Mouse (Mus musculus) CD4-positive, CD25-positive, alpha-beta regulatory T cell (primary cell): ENCODE results near the gene Bpifb1. TPM values are rescaled to one million over a fixed set of nuclear protein-coding genes. Genes with fewer than 3 reads are reported as not detected.

Experiments used
- polyA plus RNA-seq: library from polyadenylated mRNA; unstranded; fragments of 100-300 nt; shearing (Covaris generic); gene quantifications from one replicate; pipeline ENCODE4 v1.2.1, GENCODE M21; 2017

The Bpifb1 gene
- polyA plus RNA-seq, result not detected

DNA sequence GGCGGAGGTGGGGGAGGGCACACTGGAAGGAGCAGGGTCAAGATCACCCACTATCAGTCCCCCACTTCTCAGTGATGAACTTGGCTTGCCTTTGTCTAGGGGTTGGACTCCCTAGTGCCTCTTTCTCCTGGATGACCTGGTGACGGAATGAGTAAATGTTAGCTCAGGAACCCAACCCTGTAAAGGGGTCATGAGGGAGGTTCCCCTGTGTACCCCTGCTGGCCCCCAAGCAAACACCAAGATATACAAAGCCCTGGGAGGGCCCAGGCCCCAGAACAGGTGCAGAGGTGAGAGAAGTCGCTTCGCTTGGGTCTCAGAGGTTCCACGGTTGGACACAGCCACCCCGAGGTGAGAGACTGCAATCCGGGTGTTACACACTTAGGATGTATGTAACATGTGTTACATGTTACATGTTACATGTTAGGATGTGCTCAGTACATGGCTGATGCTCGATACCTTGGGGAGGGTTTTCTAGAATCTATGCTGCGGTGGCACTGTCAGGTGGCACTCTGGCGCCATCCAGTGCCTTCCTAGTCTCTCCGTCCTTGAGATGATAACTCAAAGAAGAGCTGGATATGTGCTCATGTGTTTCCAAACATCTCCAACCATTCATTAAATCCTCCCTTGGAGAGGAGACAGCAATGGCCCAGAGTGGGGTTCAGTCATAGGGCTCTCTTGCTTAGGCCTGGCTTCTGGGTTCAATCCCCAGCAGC, at the start of gene Bpifb1:
Gene Bpifb1 (plus strand): TSS at position 273 of the 713 bp plus-strand sequence.

DNA sequence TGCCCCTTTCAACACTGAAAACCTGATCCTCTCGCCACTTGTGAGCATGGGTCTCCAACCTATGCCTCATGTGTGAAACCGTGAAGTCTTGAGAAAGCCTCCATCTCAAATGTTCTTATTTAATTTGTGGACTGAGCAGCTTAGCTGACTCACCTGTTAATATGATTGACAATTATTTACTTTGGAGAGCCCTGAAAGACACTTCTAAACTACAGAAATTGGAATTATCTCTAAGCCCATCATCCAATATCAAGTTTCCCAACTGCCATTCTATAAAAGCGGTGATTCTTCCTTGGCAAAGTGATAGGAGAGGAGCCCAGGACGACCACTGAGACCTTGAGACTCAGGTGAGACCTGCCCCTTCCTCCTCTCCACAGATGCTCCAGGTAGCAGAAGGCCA, 48.0 kb upstream of the Bpifb1 start, which contains the start of gene Bpifa1:
Gene Bpifa1 (plus strand): TSS at position 301 of the 400 bp plus-strand sequence.

DNA sequence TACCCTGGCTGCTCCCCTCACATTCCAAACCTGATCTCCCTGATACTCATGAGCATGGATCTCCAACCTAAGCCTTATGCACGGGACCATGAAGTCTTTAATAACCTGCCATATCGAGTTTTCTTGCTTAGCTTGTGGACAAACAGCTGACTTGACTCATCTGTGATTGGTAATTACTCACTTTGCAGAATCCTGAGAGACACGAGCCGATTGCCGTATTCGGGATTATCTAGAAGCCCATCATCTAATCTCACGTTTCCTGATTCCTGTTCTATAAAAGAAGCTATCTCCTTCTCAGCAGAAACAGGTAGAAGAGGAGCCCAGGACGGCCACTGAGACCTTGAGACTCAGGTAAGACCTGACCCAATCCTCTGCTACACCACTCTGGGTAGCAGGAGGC, 28.3 kb upstream of the Bpifb1 start, which contains the start of gene Bpifa5:
Gene Bpifa5 (plus strand): TSS at position 301 of the 400 bp plus-strand sequence.

DNA sequence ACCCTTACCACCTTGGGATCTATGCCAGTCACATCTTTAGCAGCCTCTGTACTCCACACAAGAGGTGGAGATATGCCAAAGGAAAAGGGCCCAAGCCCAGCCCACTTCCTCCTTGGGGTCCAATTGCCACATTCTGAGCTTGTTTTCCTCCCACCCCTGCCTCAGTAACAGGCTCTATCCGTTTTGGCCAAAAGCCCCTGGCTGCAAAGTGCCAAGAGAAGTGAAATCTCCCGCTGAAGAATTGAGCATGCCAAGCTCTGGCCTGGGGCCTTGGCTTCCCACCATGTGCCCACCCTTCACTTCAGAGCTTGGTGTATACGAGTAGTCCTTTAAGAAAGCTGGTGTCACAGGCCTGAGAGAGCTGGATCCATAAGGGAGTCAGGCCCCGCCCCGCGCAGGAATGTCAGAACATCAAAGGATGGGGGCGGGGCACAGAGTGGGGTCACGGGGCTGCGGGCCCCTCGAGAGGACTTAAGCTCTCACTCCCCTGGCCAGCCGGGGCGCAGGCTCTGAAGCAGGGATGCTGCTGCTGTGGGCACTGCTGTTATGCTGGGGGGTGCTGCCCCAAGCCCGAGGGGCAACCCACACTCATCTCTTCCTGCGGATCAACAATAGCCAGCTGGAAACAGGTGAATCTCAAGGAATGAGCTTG, 32.8 kb downstream of the Bpifb1 start, which contains the start of gene Bpifb5:
Gene Bpifb5 (plus strand): TSS at position 478 of the 652 bp plus-strand sequence.

DNA sequence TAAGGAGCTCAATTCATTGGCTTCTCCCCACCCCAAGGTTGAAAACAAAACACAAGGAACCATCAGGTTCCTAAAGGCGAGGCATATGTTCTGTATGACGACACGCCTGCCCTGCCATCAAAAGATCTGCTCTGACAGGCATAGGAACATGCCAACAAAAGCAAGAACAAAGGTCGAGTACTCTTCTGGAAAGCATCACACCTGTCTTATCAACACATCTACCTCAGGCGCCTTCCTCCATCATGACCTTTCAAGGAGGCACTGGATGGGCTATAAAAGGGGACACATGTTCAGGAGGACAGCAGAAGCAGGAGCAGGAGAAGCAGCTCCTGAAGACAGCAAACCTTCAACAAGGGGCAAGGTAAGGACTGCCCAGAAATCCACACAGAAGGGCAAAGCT, 66.9 kb downstream of the Bpifb1 start, which contains the start of gene Bpifb9a:
Gene Bpifb9a (plus strand): TSS at position 301 of the 400 bp plus-strand sequence.

Other genes starting within 250 kb of the Bpifb1 start
- gene Bpifa6, start 215.9 kb upstream of the Bpifb1 start, polyA plus RNA-seq, result not detected
- 341 TPM for gene Bpifa2, start 182.6 kb upstream of the Bpifb1 start, polyA plus RNA-seq
- not detected for gene Bpifa3, start 60.5 kb upstream of the Bpifb1 start, polyA plus RNA-seq
- gene Bpifa1, start 47.9 kb upstream of the Bpifb1 start, polyA plus RNA-seq, result not detected
- not detected for gene Bpifa5, start 28.2 kb upstream of the Bpifb1 start, polyA plus RNA-seq
- not detected for gene Bpifb5, start 32.9 kb downstream of the Bpifb1 start, polyA plus RNA-seq
- not detected for gene Bpifb9a, start 67.0 kb downstream of the Bpifb1 start, polyA plus RNA-seq
- not detected for gene Bpifb9b, start 116.4 kb downstream of the Bpifb1 start, polyA plus RNA-seq
- 18.1 TPM for gene Cdk5rap1, start 182.2 kb downstream of the Bpifb1 start, polyA plus RNA-seq
- 0.24 TPM for gene Snta1, start 217.3 kb downstream of the Bpifb1 start, polyA plus RNA-seq
- 30.7 TPM for gene Cbfa2t2, start 245.7 kb downstream of the Bpifb1 start, polyA plus RNA-seq